Mouse (Mus musculus): ENCODE data around the gene Coasy. TPM values are rescaled to one million over a fixed set of nuclear protein-coding genes. Genes with fewer than 3 reads are reported as not detected.
"Not testable (repeated sequence)": the region's sequence is repeated elsewhere in the genome, so short reads cannot be mapped to it uniquely, and the experiment has no call there.

Coasy gene
- polyA plus RNA-seq, 1 experiment from 2014 or later: 37.9 TPM

DNA sequence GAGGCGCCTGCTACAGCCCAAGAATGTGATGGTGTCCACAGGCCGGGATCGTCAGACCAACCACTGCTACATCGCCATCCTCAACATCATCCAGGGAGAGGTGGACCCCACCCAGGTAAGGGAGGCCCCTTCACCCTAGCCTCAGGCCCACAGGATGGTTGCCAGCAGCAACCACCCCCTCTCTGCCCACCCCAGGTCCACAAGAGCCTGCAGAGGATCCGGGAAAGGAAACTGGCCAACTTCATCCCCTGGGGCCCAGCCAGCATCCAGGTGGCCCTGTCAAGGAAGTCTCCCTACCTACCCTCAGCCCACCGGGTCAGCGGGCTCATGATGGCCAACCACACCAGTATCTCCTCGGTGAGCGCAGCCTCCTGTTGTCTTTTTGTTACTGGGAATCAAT lies 42.6 kb downstream of the Coasy start:
- WGBS: 94% methylated on average over 7 of the region's 9 CpGs
- not testable (repeated sequence) for H3K9me3 ChIP-seq (ENCODE audit: control insufficient read depth, low read depth, low read length); H3K27me3 ChIP-seq (ENCODE audit: control insufficient read depth, insufficient read depth, low read length)

DNA sequence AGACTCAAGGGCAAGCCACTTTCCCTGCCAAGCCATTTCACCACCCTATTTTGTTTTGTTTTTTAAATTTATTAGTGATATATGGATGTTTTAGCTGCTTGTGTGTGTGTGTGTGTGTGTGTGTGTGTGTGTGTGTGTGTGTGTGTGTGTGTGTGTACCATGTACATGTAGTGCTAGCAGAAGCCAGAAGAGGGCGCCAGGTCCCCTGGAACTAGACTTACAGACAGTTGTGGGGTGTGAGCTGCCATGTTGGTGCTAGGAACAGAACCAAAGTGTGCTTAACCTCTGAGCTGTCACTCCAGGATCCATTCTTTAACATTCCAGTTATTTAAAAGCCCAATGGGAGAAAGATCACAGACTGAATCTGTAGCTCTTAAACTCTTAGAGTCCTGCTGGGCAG lies 44.7 kb downstream of the Coasy start:
- Histone ChIP-seq H3K9ac (replicated peaks; ENCODE audit: low read depth, low read length) (no peak overlapping the region), H3K4me3 (ENCODE audit: low read depth, low read length) (no peak overlapping the region), H3K27ac (ENCODE audit: low read length) (no peak overlapping the region), H3K9me3 (ENCODE audit: control insufficient read depth, low read depth, low read length) (no peaks in the 10 kb centered on the region), H3K4me2 (replicated peaks; ENCODE audit: low read depth, low read length) (no peak overlapping the region), H3K4me1 (ENCODE audit: control insufficient read depth, insufficient read depth, low read length) (peaks cover 5% of the 10 kb centered on the region; the same call in 1 of the 2 replicates), H3K36me3 (ENCODE audit: control insufficient read depth, insufficient read depth, low read length) (peaks cover 12% of the 10 kb centered on the region; the same call in 1 of the 2 replicates), H3K27me3 (ENCODE audit: control insufficient read depth, insufficient read depth, low read length) (no peaks in the 10 kb centered on the region)
- WGBS: 63% methylated on average over 1 of the region's 1 CpGs
- ATAC-seq (ENCODE audit: insufficient number of reproducible peaks, insufficient read depth, low FRiP score, low read depth): no peak

More for the DNA sequence above, 42.6 kb downstream of the Coasy start:
- H3K4me2 ChIP-seq (replicated peaks; ENCODE audit: low read depth, low read length); H3K4me3 ChIP-seq (ENCODE audit: low read depth, low read length); H3K27ac ChIP-seq (ENCODE audit: low read length); H3K4me1 ChIP-seq (ENCODE audit: control insufficient read depth, insufficient read depth, low read length); H3K9ac ChIP-seq (replicated peaks; ENCODE audit: low read depth, low read length); ATAC-seq (ENCODE audit: insufficient number of reproducible peaks, insufficient read depth, low FRiP score, low read depth): not testable (repeated sequence)
- H3K36me3 ChIP-seq (ENCODE audit: control insufficient read depth, insufficient read depth, low read length): peaks cover 12% of the 10 kb centered on the region; the same call in 1 of the 2 replicates

- 90% methylated on average over 11 of the region's 11 CpGs for WGBS
- Histone ChIP-seq H3K9ac (replicated peaks; ENCODE audit: low read depth, low read length) (no peak overlapping the region), H3K27me3 (ENCODE audit: control insufficient read depth, insufficient read depth, low read length) (no peaks in the 10 kb centered on the region), H3K36me3 (ENCODE audit: control insufficient read depth, insufficient read depth, low read length) (peaks cover 9% of the 10 kb centered on the region; the same call in 1 of the 2 replicates), H3K4me1 (ENCODE audit: control insufficient read depth, insufficient read depth, low read length) (peaks cover 5% of the 10 kb centered on the region; the same call in 1 of the 2 replicates), H3K27ac (ENCODE audit: low read length) (no peak overlapping the region), H3K4me3 (ENCODE audit: low read depth, low read length) (no peak overlapping the region), H3K4me2 (replicated peaks; ENCODE audit: low read depth, low read length) (no peak overlapping the region), H3K9me3 (ENCODE audit: control insufficient read depth, low read depth, low read length) (no peaks in the 10 kb centered on the region)
- ATAC-seq (ENCODE audit: insufficient number of reproducible peaks, insufficient read depth, low FRiP score, low read depth): no peak
These were observed 46.7 kb downstream of the Coasy start for GRCm38 (mm10) chr11:101128996-101129577.

DNA sequence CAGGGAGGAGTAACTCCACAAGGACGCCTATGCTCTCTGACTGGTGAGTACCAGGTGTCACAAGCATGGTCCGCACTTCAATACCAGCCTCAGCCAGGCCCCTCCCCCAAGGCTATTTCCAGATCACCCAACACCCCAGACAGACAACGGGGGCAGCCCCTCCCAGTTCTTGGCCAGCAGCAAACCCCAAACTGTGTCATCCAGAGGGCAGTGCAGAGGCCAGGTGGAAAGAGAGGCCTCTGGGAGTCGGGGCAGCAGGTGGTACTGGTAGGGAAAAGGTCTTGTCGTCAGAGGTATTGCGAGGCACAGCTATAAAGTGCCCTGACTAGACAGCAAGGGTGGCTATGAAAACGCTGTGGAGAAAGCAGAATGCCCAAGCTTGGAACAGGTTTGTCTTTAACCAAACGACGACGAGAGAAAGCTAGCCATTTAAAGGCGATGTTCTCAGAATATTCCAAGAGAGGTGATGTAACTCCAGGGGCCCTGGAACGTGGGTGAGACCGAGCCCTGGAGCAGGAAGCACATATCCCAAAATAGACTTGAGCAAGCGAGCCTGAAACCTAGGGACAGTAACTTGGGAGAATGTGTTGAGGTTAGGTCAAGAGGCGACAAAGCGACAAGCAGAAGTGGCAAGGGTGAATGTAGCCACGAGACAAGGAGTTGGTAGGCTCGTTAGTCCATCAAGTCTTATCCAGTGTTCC lies 47.8 kb downstream of the Coasy start:
- H3K4me3 ChIP-seq (ENCODE audit: low read depth, low read length): no peak overlapping the region
- no peaks in the 10 kb centered on the region for H3K27me3 ChIP-seq (ENCODE audit: control insufficient read depth, insufficient read depth, low read length)
- H3K9ac ChIP-seq (replicated peaks; ENCODE audit: low read depth, low read length): no peak overlapping the region
- H3K36me3 ChIP-seq (ENCODE audit: control insufficient read depth, insufficient read depth, low read length): peaks cover 9% of the 10 kb centered on the region; the same call in 1 of the 2 replicates
- no peak overlapping the region for H3K4me2 ChIP-seq (replicated peaks; ENCODE audit: low read depth, low read length)
- no peak for ATAC-seq (ENCODE audit: insufficient number of reproducible peaks, insufficient read depth, low FRiP score, low read depth)
- H3K4me1 ChIP-seq (ENCODE audit: control insufficient read depth, insufficient read depth, low read length): peaks cover 5% of the 10 kb centered on the region; the same call in 1 of the 2 replicates
- H3K27ac ChIP-seq (ENCODE audit: low read length): no peak overlapping the region
- 45% methylated on average over 18 of the region's 18 CpGs for WGBS
- H3K9me3 ChIP-seq (ENCODE audit: control insufficient read depth, low read depth, low read length): no peaks in the 10 kb centered on the region

DNA sequence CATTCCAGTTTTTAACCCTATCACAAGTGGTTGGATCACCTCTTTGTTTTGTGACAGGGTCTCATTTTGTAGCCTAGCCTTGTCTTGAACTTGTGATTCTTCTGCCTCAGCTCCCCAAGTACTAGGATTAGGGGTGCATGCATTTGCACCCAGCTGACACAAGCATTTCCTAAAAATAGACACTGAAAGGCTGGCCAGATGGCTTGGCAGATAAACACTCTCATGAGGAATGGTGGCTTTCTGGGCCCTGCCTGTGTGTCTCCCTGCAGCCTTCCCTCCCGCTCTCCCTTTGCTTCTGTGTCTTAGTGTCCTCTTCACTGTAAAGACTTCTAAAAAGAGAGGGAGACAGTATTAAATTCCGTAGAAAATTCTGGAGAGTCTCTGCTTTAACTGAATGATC lies 48.8 kb downstream of the Coasy start:
- Histone ChIP-seq H3K9me3 (ENCODE audit: control insufficient read depth, low read depth, low read length) (no peaks in the 10 kb centered on the region), H3K4me3 (ENCODE audit: low read depth, low read length) (no peak overlapping the region), H3K4me2 (replicated peaks; ENCODE audit: low read depth, low read length) (no peak overlapping the region), H3K27ac (ENCODE audit: low read length) (no peak overlapping the region), H3K27me3 (ENCODE audit: control insufficient read depth, insufficient read depth, low read length) (no peaks in the 10 kb centered on the region), H3K9ac (replicated peaks; ENCODE audit: low read depth, low read length) (no peak overlapping the region), H3K4me1 (ENCODE audit: control insufficient read depth, insufficient read depth, low read length) (peaks cover 5% of the 10 kb centered on the region; the same call in 1 of the 2 replicates), H3K36me3 (ENCODE audit: control insufficient read depth, insufficient read depth, low read length) (peaks cover 5% of the 10 kb centered on the region; the same call in 1 of the 2 replicates)
- 83% methylated on average over 2 of the region's 2 CpGs for WGBS
- no peak for ATAC-seq (ENCODE audit: insufficient number of reproducible peaks, insufficient read depth, low FRiP score, low read depth)

DNA sequence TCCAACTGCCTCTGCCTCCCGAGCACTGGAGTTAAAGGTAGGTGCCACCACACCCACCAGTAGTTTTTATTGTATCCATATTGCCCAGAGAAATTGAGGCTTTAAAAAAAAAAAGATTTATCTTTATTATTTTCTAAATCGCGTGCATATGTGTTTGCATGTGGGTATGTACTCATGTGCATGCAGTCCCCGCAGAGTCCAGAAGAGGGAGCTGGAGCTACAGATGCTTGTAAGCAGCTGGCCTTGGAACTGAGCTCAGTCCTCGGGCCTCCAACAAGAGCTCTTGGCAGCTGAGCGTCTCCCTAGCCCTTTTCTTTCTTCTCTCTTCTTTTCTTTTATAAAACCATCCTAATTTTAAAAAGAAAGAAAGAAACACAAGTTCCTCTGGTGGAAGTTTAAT lies 49.3 kb downstream of the Coasy start:
- peaks cover 5% of the 10 kb centered on the region; the same call in 1 of the 2 replicates for H3K4me1 ChIP-seq (ENCODE audit: control insufficient read depth, insufficient read depth, low read length)
- no peaks in the 10 kb centered on the region for H3K9me3 ChIP-seq (ENCODE audit: control insufficient read depth, low read depth, low read length)
- no peak overlapping the region for H3K9ac ChIP-seq (replicated peaks; ENCODE audit: low read depth, low read length)
- no peak overlapping the region for H3K4me3 ChIP-seq (ENCODE audit: low read depth, low read length)
- no peak for ATAC-seq (ENCODE audit: insufficient number of reproducible peaks, insufficient read depth, low FRiP score, low read depth)
- WGBS: 92% methylated on average over 6 of the region's 6 CpGs
- H3K36me3 ChIP-seq (ENCODE audit: control insufficient read depth, insufficient read depth, low read length): peaks cover under 1% of the 10 kb centered on the region; the same call in 1 of the 2 replicates
- H3K27ac ChIP-seq (ENCODE audit: low read length): no peak overlapping the region
- no peak overlapping the region for H3K4me2 ChIP-seq (replicated peaks; ENCODE audit: low read depth, low read length)
- H3K27me3 ChIP-seq (ENCODE audit: control insufficient read depth, insufficient read depth, low read length): no peaks in the 10 kb centered on the region

DNA sequence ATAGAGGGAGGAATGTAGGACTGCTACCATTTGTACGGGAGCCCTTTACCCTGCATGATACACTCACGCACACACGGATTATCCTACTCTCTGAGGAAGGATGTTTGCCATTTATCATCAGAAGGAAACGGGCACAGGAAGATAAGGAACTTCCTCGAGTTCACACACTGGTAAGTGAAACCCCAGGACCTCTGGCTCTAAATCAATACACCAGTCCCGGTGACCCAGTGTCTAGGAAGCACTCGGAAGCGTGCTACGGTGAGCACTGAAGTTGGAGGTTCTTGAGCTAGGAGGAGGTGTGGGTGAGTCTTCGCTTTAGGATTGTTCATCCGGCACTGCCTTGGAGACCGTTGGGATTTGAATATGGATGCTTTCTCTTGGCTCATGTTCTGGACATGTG lies 50.7 kb downstream of the Coasy start:
- Histone ChIP-seq H3K9ac (replicated peaks; ENCODE audit: low read depth, low read length) (no peak overlapping the region), H3K4me2 (replicated peaks; ENCODE audit: low read depth, low read length) (no peak overlapping the region), H3K4me1 (ENCODE audit: control insufficient read depth, insufficient read depth, low read length) (peaks cover 5% of the 10 kb centered on the region; the same call in 1 of the 2 replicates), H3K9me3 (ENCODE audit: control insufficient read depth, low read depth, low read length) (no peaks in the 10 kb centered on the region), H3K4me3 (ENCODE audit: low read depth, low read length) (no peak overlapping the region), H3K27ac (ENCODE audit: low read length) (no peak overlapping the region), H3K27me3 (ENCODE audit: control insufficient read depth, insufficient read depth, low read length) (no peaks in the 10 kb centered on the region), H3K36me3 (ENCODE audit: control insufficient read depth, insufficient read depth, low read length) (no peaks in the 10 kb centered on the region)
- WGBS: 51% methylated on average over 12 of the region's 12 CpGs
- no peak for ATAC-seq (ENCODE audit: insufficient number of reproducible peaks, insufficient read depth, low FRiP score, low read depth)

- no peak overlapping the region for H3K4me2 ChIP-seq (replicated peaks; ENCODE audit: low read depth, low read length)
- no peak overlapping the region for H3K9ac ChIP-seq (replicated peaks; ENCODE audit: low read depth, low read length)
- ATAC-seq (ENCODE audit: insufficient number of reproducible peaks, insufficient read depth, low FRiP score, low read depth): no peak
- no peak overlapping the region for H3K4me3 ChIP-seq (ENCODE audit: low read depth, low read length)
- H3K36me3 ChIP-seq (ENCODE audit: control insufficient read depth, insufficient read depth, low read length): no peaks in the 10 kb centered on the region
- no peaks in the 10 kb centered on the region for H3K9me3 ChIP-seq (ENCODE audit: control insufficient read depth, low read depth, low read length)
- H3K27ac ChIP-seq (ENCODE audit: low read length): no peak overlapping the region
- 77% methylated on average over 13 of the region's 13 CpGs for WGBS
- peaks cover 8% of the 10 kb centered on the region for H3K4me1 ChIP-seq (ENCODE audit: control insufficient read depth, insufficient read depth, low read length)
- no peaks in the 10 kb centered on the region for H3K27me3 ChIP-seq (ENCODE audit: control insufficient read depth, insufficient read depth, low read length)
These were observed 52.0 kb downstream of the Coasy start for GRCm38 (mm10) chr11:101134217-101134865.
